37 mouse cellular contexts compared by ENCODE assay signal in the genomic region with DNA sequence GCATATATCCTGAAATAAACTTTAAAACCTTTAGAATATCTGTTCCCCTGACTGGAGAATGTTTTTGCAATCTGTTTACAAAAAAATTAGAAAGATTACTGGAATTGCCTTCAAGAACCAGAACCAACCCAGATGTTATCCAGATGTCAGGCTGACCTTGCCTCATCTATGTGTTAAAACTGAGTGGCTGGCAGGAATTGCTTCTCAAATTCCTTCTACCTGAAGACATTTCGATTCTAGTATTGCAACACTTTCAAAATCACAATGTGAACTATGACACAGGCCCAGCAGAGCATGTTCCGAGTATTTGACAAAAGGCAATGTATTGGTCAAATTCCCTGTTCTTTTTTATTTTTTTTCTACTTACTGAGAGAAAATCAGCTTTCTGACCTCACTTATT. TPM values are rescaled to one million over a fixed set of nuclear protein-coding genes. Genes with fewer than 3 reads are reported as not detected.
DNase-seq lines count a peak whose midpoint lies in the region; ATAC-seq and TF ChIP-seq lines count a peak whose summit lies in the region.
"Had no signal": no experiment of that assay in that cellular context is flagged by ENCODE, and none has a peak within 500 bp of the region (broad histone marks: within the 10 kb centered on the region; RNA-seq: fewer than 3 reads in every experiment).

No protein-coding gene starts in this region.

- H3K9ac ChIP-seq in heart, adult 2 months (ENCODE audit: low read depth, low read length) = no peak overlapping the region
- no peak overlapping the region for H3K9ac ChIP-seq in lung, postnatal 0 days (replicated peaks; ENCODE audit: low read depth)
- H3K9ac ChIP-seq in forebrain, embryonic 13.5 days = no peak overlapping the region
- H3K9ac ChIP-seq: embryonic facial prominence, embryonic 12.5 days; forebrain, postnatal 0 days; hindbrain, embryonic 15.5 days; liver, embryonic 15.5 days; midbrain, embryonic 12.5 days; neural tube, embryonic 13.5 days had no signal

- H3K4me1 ChIP-seq in heart, adult 2 months (ENCODE audit: control insufficient read depth, insufficient read depth, low read length) = no peaks in the 10 kb centered on the region
- no peaks in the 10 kb centered on the region for H3K4me1 ChIP-seq in lung, postnatal 0 days (ENCODE audit: insufficient read depth, low read depth, low read length)
- H3K4me1 ChIP-seq in forebrain, embryonic 13.5 days = no peaks in the 10 kb centered on the region
- H3K4me1 ChIP-seq: embryonic facial prominence, embryonic 12.5 days; hindbrain, embryonic 10.5 days; hindbrain, embryonic 15.5 days; liver, embryonic 15.5 days; midbrain, embryonic 12.5 days; neural tube, embryonic 13.5 days had no signal

- H3K27ac ChIP-seq in heart, adult 2 months = peak overlapping the region; percentile 8; the same call in 1 of the 2 replicates
- H3K27ac ChIP-seq in lung, postnatal 0 days (ENCODE audit: low read length) = no peak overlapping the region
- no peak overlapping the region for H3K27ac ChIP-seq in forebrain, embryonic 13.5 days
- H3K27ac ChIP-seq: embryonic facial prominence, embryonic 12.5 days; hindbrain, embryonic 10.5 days; hindbrain, embryonic 15.5 days; liver, embryonic 15.5 days; midbrain, embryonic 12.5 days; neural tube, embryonic 13.5 days had no signal

- no peaks in the 10 kb centered on the region for H3K36me3 ChIP-seq in heart, adult 2 months (ENCODE audit: control insufficient read depth, insufficient read depth, low read length)
- no peaks in the 10 kb centered on the region for H3K36me3 ChIP-seq in lung, postnatal 0 days (ENCODE audit: insufficient read depth, low read length)
- H3K36me3 ChIP-seq in forebrain, embryonic 13.5 days (ENCODE audit: poor library complexity, severe bottlenecking) = no peaks in the 10 kb centered on the region
- H3K36me3 ChIP-seq: embryonic facial prominence, embryonic 12.5 days; hindbrain, embryonic 10.5 days; hindbrain, embryonic 15.5 days; liver, embryonic 15.5 days; midbrain, embryonic 12.5 days; neural tube, embryonic 13.5 days had no signal

- WGBS in heart, adult 2 months = 58% methylated on average over 2 of the region's 2 CpGs
- 53% methylated on average over 2 of the region's 2 CpGs for WGBS in lung, postnatal 0 days
- 82% methylated on average over 2 of the region's 2 CpGs for WGBS in forebrain, embryonic 13.5 days

- H3K4me3 ChIP-seq in heart, adult 2 months = no peak overlapping the region
- H3K4me3 ChIP-seq in lung, postnatal 0 days (ENCODE audit: low read depth, low read length) = no peak overlapping the region
- H3K4me3 ChIP-seq in forebrain, embryonic 13.5 days = no peak overlapping the region
- H3K4me3 ChIP-seq: embryonic facial prominence, embryonic 12.5 days; hindbrain, embryonic 10.5 days; hindbrain, embryonic 15.5 days; liver, embryonic 15.5 days; megakaryocyte, embryonic 14.5 days; midbrain, embryonic 12.5 days; neural tube, embryonic 13.5 days had no signal

- intact Hi-C loops in heart, adult 2 months (cut with DNase I) = no loop called here
- intact Hi-C loops in heart, postnatal 36 days (cut with DNase I) = no loop called here

- no peak for ATAC-seq in lung, postnatal 0 days
- ATAC-seq in forebrain, embryonic 13.5 days = no peak
- ATAC-seq: forebrain, postnatal 0 days; inflammation-experienced regulatory T-cells, adult 6 months had no signal

- no peaks in the 10 kb centered on the region for H3K27me3 ChIP-seq in heart, adult 2 months (ENCODE audit: control insufficient read depth, insufficient read depth, low read length)
- H3K27me3 ChIP-seq in lung, postnatal 0 days (replicated peaks; ENCODE audit: insufficient read depth, low read length) = no peaks in the 10 kb centered on the region
- no peaks in the 10 kb centered on the region for H3K27me3 ChIP-seq in forebrain, embryonic 13.5 days
- H3K27me3 ChIP-seq: embryonic facial prominence, embryonic 12.5 days; hindbrain, embryonic 15.5 days; liver, embryonic 15.5 days; megakaryocyte, embryonic 14.5 days; midbrain, embryonic 12.5 days; neural tube, embryonic 13.5 days had no signal

- no peak overlapping the region for H3K4me2 ChIP-seq in lung, postnatal 0 days (replicated peaks; ENCODE audit: low read depth, low read length)
- no peak overlapping the region for H3K4me2 ChIP-seq in forebrain, embryonic 13.5 days
- H3K4me2 ChIP-seq: embryonic facial prominence, embryonic 12.5 days; hindbrain, embryonic 15.5 days; liver, embryonic 15.5 days; midbrain, embryonic 12.5 days; neural tube, embryonic 13.5 days had no signal

- peak; percentile 64 for DNase-seq in gastrocnemius, adult 18-20 months (ENCODE audit: low spot score)
- no peak for DNase-seq in gastrocnemius, postnatal 10 days
- DNase-seq in heart, adult 2 months = peak in 1 of 2 experiments; percentile 21
- DNase-seq in heart, postnatal 36 days = no peak
- peak; percentile 45 for DNase-seq in lung, postnatal 0 days (ENCODE audit: low spot score)
- DNase-seq in lung, postnatal 14 days = no peak
- DNase-seq in fibroblast of lung, adult 2 months (ENCODE audit: low read depth) = peak; percentile 43
- DNase-seq: adrenal gland, adult 2 months; adrenal gland, postnatal 36 days; cerebellum, adult 18-20 months; cerebellum, postnatal 14 days; forebrain, postnatal 0 days; kidney, adult 11 months; kidney, postnatal 14 days; layer of hippocampus, adult 9-11 months; right cerebral cortex, postnatal 4 days; thymus, adult 2 months; thymus, postnatal 36 days had no signal

- no peaks in the 10 kb centered on the region for H3K79me2 ChIP-seq in heart, adult 2 months (replicated peaks; ENCODE audit: control insufficient read depth, insufficient read depth, low read length)

- no peak for TF ChIP-seq POLR2A in heart, adult 2 months (IDR thresholded peaks at IDR 0.05; ENCODE audit: insufficient read depth, low read depth, low read length)

- no peak for TF ChIP-seq EP300 in heart, adult 2 months (IDR thresholded peaks at IDR 0.05; ENCODE audit: insufficient read depth, low read depth, low read length)
- TF ChIP-seq EP300 in lung, postnatal 0 days (IDR thresholded peaks at IDR 0.05) = peak; percentile 59

- TF ChIP-seq CTCF in heart, adult 2 months (IDR thresholded peaks at IDR 0.05) = no peak
- TF ChIP-seq CTCF in lung, postnatal 0 days (IDR thresholded peaks at IDR 0.05) = no peak

- no peaks in the 10 kb centered on the region for H3K9me3 ChIP-seq in lung, postnatal 0 days (ENCODE audit: low read length)
- no peaks in the 10 kb centered on the region for H3K9me3 ChIP-seq in forebrain, embryonic 13.5 days (replicated peaks)
- H3K9me3 ChIP-seq: embryonic facial prominence, embryonic 12.5 days; hindbrain, embryonic 10.5 days; hindbrain, embryonic 15.5 days; liver, embryonic 15.5 days; megakaryocyte, embryonic 14.5 days; midbrain, embryonic 12.5 days; neural tube, embryonic 13.5 days had no signal

RNA-seq across cellular contexts. Expression of a gene that starts 3.9 kb away (rescaled TPM):
- total RNA-seq in gastrocnemius, adult 18-20 months (2021) = not detected
- total RNA-seq in gastrocnemius, postnatal 10 days (2021) = not detected
- total RNA-seq in heart, adult 2 months (2021) = not detected
- polyA plus RNA-seq in heart, adult 2 months (2012; rRNA removed) = 0.12 TPM in 1 of 2 replicates, not detected in the other
- not detected for total RNA-seq in heart, postnatal 36 days (2021)
- polyA plus RNA-seq in lung, postnatal 0 days (2015; fragmentation: Nextera tagmentation; extraction: Ambion mirVana) = not detected in 2 replicates
- polyA plus RNA-seq in forebrain, embryonic 13.5 days (2015; fragmentation: Nextera tagmentation; extraction: Ambion mirVana) = not detected in 2 replicates
- total RNA-seq: adrenal gland, adult 2 months; adrenal gland, postnatal 36 days; forebrain, postnatal 0 days; left cerebral cortex, postnatal 10 days; liver, adult 2 months; MEL had no signal
- polyA plus RNA-seq: forebrain, embryonic 11.5 days; forebrain, postnatal 0 days; heart, embryonic 16.5 days; hindbrain, embryonic 10.5 days; hindbrain, embryonic 15.5 days; inflammation-experienced regulatory T-cells, adult 6 months; kidney, embryonic 14.5 days; limb, embryonic 11.5 days; liver, adult 2 months; lung, embryonic 16.5 days; midbrain, embryonic 12.5 days; neural tube, embryonic 13.5 days had no signal

RNA-seq across cellular contexts. Expression of a gene that starts 4.6 kb away (rescaled TPM):
- not detected for total RNA-seq in gastrocnemius, adult 18-20 months (2021)
- total RNA-seq in gastrocnemius, postnatal 10 days (2021) = not detected
- not detected for total RNA-seq in heart, adult 2 months (2021)
- not detected in 2 replicates for polyA plus RNA-seq in heart, adult 2 months (2012; rRNA removed)
- not detected for total RNA-seq in heart, postnatal 36 days (2021)
- not detected in 2 replicates for polyA plus RNA-seq in lung, postnatal 0 days (2015; fragmentation: Nextera tagmentation; extraction: Ambion mirVana)
- not detected in 2 replicates for polyA plus RNA-seq in forebrain, embryonic 13.5 days (2015; fragmentation: Nextera tagmentation; extraction: Ambion mirVana)
- total RNA-seq: adrenal gland, adult 2 months; adrenal gland, postnatal 36 days; forebrain, postnatal 0 days; granulocyte monocyte progenitor cell, adult 5-6 weeks; left cerebral cortex, postnatal 10 days; liver, adult 2 months; MEL had no signal
- polyA plus RNA-seq: brain, embryonic 14.5 days; embryonic facial prominence, embryonic 12.5 days; forebrain, embryonic 11.5 days; forebrain, postnatal 0 days; heart, embryonic 16.5 days; hindbrain, embryonic 10.5 days; hindbrain, embryonic 15.5 days; inflammation-experienced regulatory T-cells, adult 6 months; kidney, embryonic 14.5 days; limb, embryonic 11.5 days; liver, adult 2 months; liver, embryonic 15.5 days; lung, embryonic 16.5 days; midbrain, embryonic 12.5 days; neural tube, embryonic 13.5 days had no signal

RNA-seq across cellular contexts. Expression of a gene that starts 12.8 kb away (rescaled TPM):
- total RNA-seq in gastrocnemius, adult 18-20 months (2021) = 10 to 100 TPM in 1 of 2 experiments, 1 to 10 TPM in 1; 7.5 to 17.1 TPM
- total RNA-seq in gastrocnemius, postnatal 10 days (2021) = 1 to 10 TPM; 1.7 to 2.3 TPM
- 10 to 100 TPM; 15.8 to 18.2 TPM for total RNA-seq in heart, adult 2 months (2021)
- polyA plus RNA-seq in heart, adult 2 months (2012; rRNA removed) = 1.8 and 2.5 TPM in 2 replicates
- 10 to 100 TPM in 1 of 2 experiments, 1 to 10 TPM in 1; 6.7 to 18.7 TPM for total RNA-seq in heart, postnatal 36 days (2021)
- 0.33 and 0.37 TPM in 2 replicates for polyA plus RNA-seq in lung, postnatal 0 days (2015; fragmentation: Nextera tagmentation; extraction: Ambion mirVana)
- polyA plus RNA-seq in forebrain, embryonic 13.5 days (2015; fragmentation: Nextera tagmentation; extraction: Ambion mirVana) = not detected in 2 replicates
- total RNA-seq: forebrain, postnatal 0 days; granulocyte monocyte progenitor cell, adult 5-6 weeks; left cerebral cortex, postnatal 10 days; MEL had no signal
- polyA plus RNA-seq: brain, embryonic 14.5 days; embryonic facial prominence, embryonic 12.5 days; forebrain, embryonic 11.5 days; forebrain, postnatal 0 days; hindbrain, embryonic 15.5 days; kidney, embryonic 14.5 days; limb, embryonic 11.5 days; neural tube, embryonic 13.5 days had no signal

RNA-seq across cellular contexts. Expression of a gene that starts 22.0 kb away (rescaled TPM):
- total RNA-seq in gastrocnemius, adult 18-20 months (2021) = not detected
- total RNA-seq in gastrocnemius, postnatal 10 days (2021) = not detected
- not detected for total RNA-seq in heart, adult 2 months (2021)
- not detected in 2 replicates for polyA plus RNA-seq in heart, adult 2 months (2012; rRNA removed)
- not detected for total RNA-seq in heart, postnatal 36 days (2021)
- not detected in 2 replicates for polyA plus RNA-seq in lung, postnatal 0 days (2015; fragmentation: Nextera tagmentation; extraction: Ambion mirVana)
- polyA plus RNA-seq in forebrain, embryonic 13.5 days (2015; fragmentation: Nextera tagmentation; extraction: Ambion mirVana) = not detected in 2 replicates
- total RNA-seq: adrenal gland, adult 2 months; adrenal gland, postnatal 36 days; forebrain, postnatal 0 days; granulocyte monocyte progenitor cell, adult 5-6 weeks; left cerebral cortex, postnatal 10 days; liver, adult 2 months; MEL had no signal
- polyA plus RNA-seq: adrenal gland, adult 2 months; brain, embryonic 14.5 days; forebrain, embryonic 11.5 days; forebrain, postnatal 0 days; heart, embryonic 16.5 days; hindbrain, embryonic 10.5 days; hindbrain, embryonic 15.5 days; inflammation-experienced regulatory T-cells, adult 6 months; kidney, embryonic 14.5 days; limb, embryonic 11.5 days; liver, adult 2 months; liver, embryonic 15.5 days; lung, embryonic 16.5 days; midbrain, embryonic 12.5 days; neural tube, embryonic 13.5 days; thymus, adult 2 months had no signal

RNA-seq across cellular contexts. Expression of a gene that starts 39.7 kb away (rescaled TPM):
- not detected for total RNA-seq in gastrocnemius, adult 18-20 months (2021)
- total RNA-seq in gastrocnemius, postnatal 10 days (2021) = not detected
- total RNA-seq in heart, adult 2 months (2021) = not detected
- not detected in 2 replicates for polyA plus RNA-seq in heart, adult 2 months (2012; rRNA removed)
- total RNA-seq in heart, postnatal 36 days (2021) = not detected
- not detected in 2 replicates for polyA plus RNA-seq in lung, postnatal 0 days (2015; fragmentation: Nextera tagmentation; extraction: Ambion mirVana)
- polyA plus RNA-seq in forebrain, embryonic 13.5 days (2015; fragmentation: Nextera tagmentation; extraction: Ambion mirVana) = not detected in 2 replicates
- total RNA-seq: adrenal gland, adult 2 months; adrenal gland, postnatal 36 days; forebrain, postnatal 0 days; granulocyte monocyte progenitor cell, adult 5-6 weeks; left cerebral cortex, postnatal 10 days; liver, adult 2 months; MEL had no signal
- polyA plus RNA-seq: adrenal gland, adult 2 months; brain, embryonic 14.5 days; embryonic facial prominence, embryonic 12.5 days; forebrain, embryonic 11.5 days; forebrain, postnatal 0 days; heart, embryonic 16.5 days; hindbrain, embryonic 10.5 days; hindbrain, embryonic 15.5 days; inflammation-experienced regulatory T-cells, adult 6 months; kidney, embryonic 14.5 days; limb, embryonic 11.5 days; liver, adult 2 months; liver, embryonic 15.5 days; lung, embryonic 16.5 days; midbrain, embryonic 12.5 days; neural tube, embryonic 13.5 days; thymus, adult 2 months had no signal

Comparison
In these comparisons a context has a peak if more than half of its experiments do, and no peak if none do; other contexts are left out.
1. DNase-seq: peak in gastrocnemius, adult 18-20 months (single experiment), lung, postnatal 0 days (single experiment) and fibroblast of lung, adult 2 months (single experiment); none in gastrocnemius, postnatal 10 days (single experiment), heart, postnatal 36 days (0 of 2) and lung, postnatal 14 days (single experiment).